In the genomic region with DNA sequence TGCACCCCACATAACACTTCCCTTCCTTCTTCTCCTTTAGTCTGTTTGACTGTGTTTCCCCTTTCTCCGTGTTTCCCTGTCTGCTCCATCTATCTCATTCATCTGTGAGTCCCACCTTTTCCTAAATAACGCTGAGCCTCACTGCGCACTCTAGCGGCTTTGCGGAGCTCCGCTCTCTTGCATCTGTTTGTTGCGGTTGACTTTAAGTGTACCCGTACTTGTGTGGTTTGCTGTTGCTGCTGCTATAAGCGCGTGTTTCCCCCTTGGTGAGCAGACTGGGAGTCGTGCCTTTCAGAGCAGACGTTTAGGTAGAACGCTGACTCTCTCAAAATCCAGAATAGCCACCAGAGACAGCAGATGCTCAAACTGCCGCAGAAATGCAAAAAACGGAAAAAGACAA, we compare ENCODE assay signal across 10 mouse cellular contexts. TPM values are rescaled to one million over a fixed set of nuclear protein-coding genes. Genes with fewer than 3 reads are reported as not detected.
A peak's percentile ranks its signal among the peaks of the same experiment; 100 is the strongest.
DNase-seq lines count a peak whose midpoint lies in the region; ATAC-seq and TF ChIP-seq lines count a peak whose summit lies in the region.
"Had no signal": no experiment of that assay in that cellular context is flagged by ENCODE, and none has a peak within 500 bp of the region (broad histone marks: within the 10 kb centered on the region; RNA-seq: fewer than 3 reads in every experiment).

No protein-coding gene starts in this region.

- dilution Hi-C loops in CH12.LX (cut with MboI; ENCODE audit: extremely low pct_ligation_motif_present, extremely low pct_unique_long_range_greater_than_20kb, low sequenced_read_pairs), result no loop called here

- in situ Hi-C loops in CH12.LX (cut with MboI; ENCODE audit: low pct_ligation_motif_present, low pct_unique_long_range_greater_than_20kb, low sequenced_read_pairs), result loop anchor here (10.0 to 25.0 kb wide), 3 partner anchors 237 to 475 kb away; a partner anchor contains a TSS

- H3K9ac ChIP-seq in CH12.LX (ENCODE audit: insufficient read depth, low read depth), result no peak overlapping the region
- H3K9ac ChIP-seq in neural tube, embryonic 15.5 days (replicated peaks), result no peak overlapping the region
- no peak overlapping the region for H3K9ac ChIP-seq in intestine, embryonic 15.5 days

- peaks cover 19% of the 10 kb centered on the region for H3K4me1 ChIP-seq in heart, embryonic 10.5 days
- no peaks in the 10 kb centered on the region for H3K4me1 ChIP-seq in CH12.LX (ENCODE audit: control insufficient read depth in 1 of 2, insufficient read depth in 2 of 2)
- no peaks in the 10 kb centered on the region for H3K4me1 ChIP-seq in neural tube, embryonic 15.5 days
- H3K4me1 ChIP-seq in intestine, embryonic 15.5 days (replicated peaks), result 0 out of 2 replicates have a peak, but pooled peaks cover 2% of the 10 kb centered on the region

- DNase-seq in heart, embryonic 10.5 days (ENCODE audit: low spot score), result peak; percentile 76
- no peak for DNase-seq in heart, postnatal 10 days
- no peak for DNase-seq in CH12.LX (ENCODE audit: extremely low read depth)
- peak; percentile 76 for DNase-seq in embryo, embryonic 11 days
- DNase-seq in kidney, postnatal 14 days, result peak; percentile 25
- DNase-seq in spleen, adult 12 weeks (ENCODE audit: low spot score), result no peak

- H3K9me3 ChIP-seq in heart, embryonic 10.5 days, result no peaks in the 10 kb centered on the region
- no peaks in the 10 kb centered on the region for H3K9me3 ChIP-seq in CH12.LX (replicated peaks; ENCODE audit: low read length)
- no peaks in the 10 kb centered on the region for H3K9me3 ChIP-seq in neural tube, embryonic 15.5 days (replicated peaks)
- no peaks in the 10 kb centered on the region for H3K9me3 ChIP-seq in intestine, embryonic 15.5 days

- H3K4me2 ChIP-seq in CH12.LX (ENCODE audit: insufficient read depth, low read depth, poor library complexity, severe bottlenecking), result peak overlapping the region; percentile 60
- H3K4me2 ChIP-seq in neural tube, embryonic 15.5 days, result peak overlapping the region; percentile 26
- no peak overlapping the region for H3K4me2 ChIP-seq in intestine, embryonic 15.5 days (replicated peaks)

- no peaks in the 10 kb centered on the region for H3K36me3 ChIP-seq in heart, embryonic 10.5 days
- H3K36me3 ChIP-seq in CH12.LX (replicated peaks in 1 of 2; ENCODE audit: control insufficient read depth in 1 of 2, insufficient read depth in 1 of 2, low read length in 1 of 2), result no peaks in the 10 kb centered on the region
- H3K36me3 ChIP-seq in neural tube, embryonic 15.5 days, result no peaks in the 10 kb centered on the region
- no peaks in the 10 kb centered on the region for H3K36me3 ChIP-seq in intestine, embryonic 15.5 days
- H3K36me3 ChIP-seq: G1E had no signal

- TF ChIP-seq POLR2A in CH12.LX (IDR thresholded peaks at IDR 0.05; ENCODE audit: low read depth, low read length), result no peak

- H3K27me3 ChIP-seq in heart, embryonic 10.5 days (ENCODE audit: insufficient read depth, poor library complexity, severe bottlenecking), result no peaks in the 10 kb centered on the region
- H3K27me3 ChIP-seq in CH12.LX (replicated peaks), result no peaks in the 10 kb centered on the region
- no peaks in the 10 kb centered on the region for H3K27me3 ChIP-seq in neural tube, embryonic 15.5 days (replicated peaks)
- no peaks in the 10 kb centered on the region for H3K27me3 ChIP-seq in intestine, embryonic 15.5 days (replicated peaks)

- no peak overlapping the region for H3K4me3 ChIP-seq in heart, embryonic 10.5 days
- H3K4me3 ChIP-seq in CH12.LX (replicated peaks in 1 of 3; ENCODE audit: low read depth in 2 of 3, low read length in 2 of 3, poor library complexity in 1 of 3), result no peak overlapping the region
- H3K4me3 ChIP-seq in neural tube, embryonic 15.5 days (replicated peaks), result no peak overlapping the region
- no peak overlapping the region for H3K4me3 ChIP-seq in intestine, embryonic 15.5 days (replicated peaks)

- peak in 1 of 2 experiments; percentile 59; a peak in 2 of 4 replicates for TF ChIP-seq CTCF in CH12.LX (conservative IDR thresholded peaks at IDR 0.05 in 1 of 2, IDR thresholded peaks at IDR 0.05 in 1 of 2; ENCODE audit: low read depth in 2 of 2, low read length in 2 of 2)

- peak; percentile 18 for TF ChIP-seq RAD21 in CH12.LX (IDR thresholded peaks at IDR 0.05; ENCODE audit: low read depth, low read length)

- TF ChIP-seq EP300 in CH12.LX (IDR thresholded peaks at IDR 0.05; ENCODE audit: low read length), result no peak

- H3K27ac ChIP-seq in heart, embryonic 10.5 days, result no peak overlapping the region
- H3K27ac ChIP-seq in CH12.LX (ENCODE audit: insufficient read depth, low read depth), result no peak overlapping the region
- peak overlapping the region; percentile 48 for H3K27ac ChIP-seq in neural tube, embryonic 15.5 days (replicated peaks)
- no peak overlapping the region for H3K27ac ChIP-seq in intestine, embryonic 15.5 days
- H3K27ac ChIP-seq: macrophage had no signal

- intact Hi-C loops in heart, postnatal 10 days (cut with DNase I), result no loop called here

- no peaks in the 10 kb centered on the region for H3K79me2 ChIP-seq in CH12.LX (replicated peaks; ENCODE audit: control insufficient read depth, extremely low read depth, insufficient read depth, poor library complexity, severe bottlenecking)

- ATAC-seq in neural tube, embryonic 15.5 days (ENCODE audit: low FRiP score), result peak; percentile 61; the same call in 1 of the 2 replicates
- ATAC-seq in intestine, embryonic 15.5 days, result no peak

- 36% methylated on average over 15 of the region's 15 CpGs for WGBS in heart, embryonic 10.5 days
- 34% methylated on average over 15 of the region's 15 CpGs for WGBS in neural tube, embryonic 15.5 days
- WGBS in intestine, embryonic 15.5 days, result 36% methylated on average over 15 of the region's 15 CpGs

TF ChIP-seq in CH12.LX, 34 proteins besides CTCF, POLR2A, EP300 and RAD21:
- TF ChIP-seq ETS1 (conservative IDR thresholded peaks at IDR 0.05; ENCODE audit: low read depth, low read length) (no peak), SMC3 (IDR thresholded peaks at IDR 0.05; ENCODE audit: low read depth, low read length) (peak; percentile 46)

RNA-seq across cellular contexts. Expression of a gene that starts 51.3 kb away (rescaled TPM):
- 0.33 TPM in 1 of 2 replicates, not detected in the other for polyA plus RNA-seq in heart, embryonic 10.5 days (2016; fragmentation: Nextera tagmentation; extraction: Ambion mirVana)
- total RNA-seq in heart, postnatal 10 days (2021), result under 1 TPM in 1 of 2 experiments, not detected in 1; 0.29 TPM
- total RNA-seq in CH12.LX (2012; rRNA removed), result not detected in 2 replicates
- total RNA-seq in CH12.LX (2014; rRNA removed), result not detected in 2 replicates
- not detected in 2 replicates for polyA plus RNA-seq in CH12.LX (2012; ENCODE audit: insufficient read length, low read depth)
- polyA plus RNA-seq in neural tube, embryonic 15.5 days (2015; fragmentation: Nextera tagmentation; extraction: Ambion mirVana), result 78.6 and 86.7 TPM in 2 replicates
- 22.5 and 30.9 TPM in 2 replicates for polyA plus RNA-seq in intestine, embryonic 15.5 days (2015; fragmentation: Nextera tagmentation; extraction: Ambion mirVana)
- polyA plus RNA-seq: G1E, macrophage had no signal

Comparison
In these comparisons a context has a peak if more than half of its experiments do, and no peak if none do; other contexts are left out.
1. DNase-seq: peak in heart, embryonic 10.5 days (single experiment), embryo, embryonic 11 days (single experiment) and kidney, postnatal 14 days (single experiment); none in heart, postnatal 10 days (0 of 2), CH12.LX (single experiment) and spleen, adult 12 weeks (single experiment).
2. RNA of a gene that starts 51.3 kb away (polyA plus RNA-seq): 78.6 to 86.7 TPM in neural tube, embryonic 15.5 days and 22.5 to 30.9 TPM in intestine, embryonic 15.5 days; 0.33 TPM in heart, embryonic 10.5 days and not detected in CH12.LX; every median in the first group is over 10 times any median in the second.